Mouse (Mus musculus) liver, adult 2 months (tissue): ENCODE results near the gene Ranbp9.

Experiments
- CTCF ChIP-seq: fragments of 200-500 bp; IDR thresholded peaks from 2 replicates; pipeline ENCODE4 v1.5.1; 2011; ENCODE audit warnings: low read depth, low read length, control low read depth
- POLR2A ChIP-seq: fragments of 200-500 bp; IDR thresholded peaks from 2 replicates; pipeline ENCODE4 v1.6.1; 2011; ENCODE audit warnings: low read length, control low read depth; ENCODE audit not compliant: insufficient read depth; ENCODE audit errors: extremely low read depth

DNA sequence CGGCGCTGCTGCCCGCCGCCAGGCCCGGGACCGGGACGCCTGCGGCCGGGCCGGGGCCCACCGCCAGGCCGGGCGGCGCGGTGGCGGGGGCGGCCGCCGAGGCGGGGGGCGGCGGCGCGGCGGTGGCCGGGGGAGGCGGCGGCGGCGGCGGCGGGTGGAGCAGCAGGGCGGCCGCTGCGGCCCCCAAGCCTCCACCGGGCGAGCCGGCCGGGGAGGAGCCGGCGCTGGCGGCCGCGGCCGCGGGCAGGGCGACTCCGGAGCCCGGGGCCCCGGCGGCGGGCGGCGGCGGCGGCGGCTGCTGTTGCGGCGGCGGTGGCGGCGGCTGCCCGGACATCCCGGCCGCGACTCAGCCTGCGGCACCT is 506 bp downstream of the Ranbp9 start:
- TF ChIP-seq CTCF (no peak), POLR2A (no peak)
